Mouse (Mus musculus) small intestine, adult 2 months (tissue): ENCODE measurements around the gene Kpna2.

Experiments used
- CTCF ChIP-seq: fragments of 200-500 bp; IDR thresholded peaks from 2 replicates; pipeline ENCODE4 v1.5.1; 2012; ENCODE audit warnings: low read depth, mild to moderate bottlenecking, control low read depth, inconsistent platforms, low read length, moderate library complexity, mixed read lengths; ENCODE audit not compliant: insufficient replicate concordance, insufficient read length; ENCODE audit errors: extremely low read depth
- POLR2A ChIP-seq: fragments of 200-500 bp; IDR thresholded peaks from 2 replicates; pipeline ENCODE4 v1.6.1; 2012; ENCODE audit warnings: low read depth, mild to moderate bottlenecking, control low read depth, inconsistent platforms, low read length, moderate library complexity

DNA sequence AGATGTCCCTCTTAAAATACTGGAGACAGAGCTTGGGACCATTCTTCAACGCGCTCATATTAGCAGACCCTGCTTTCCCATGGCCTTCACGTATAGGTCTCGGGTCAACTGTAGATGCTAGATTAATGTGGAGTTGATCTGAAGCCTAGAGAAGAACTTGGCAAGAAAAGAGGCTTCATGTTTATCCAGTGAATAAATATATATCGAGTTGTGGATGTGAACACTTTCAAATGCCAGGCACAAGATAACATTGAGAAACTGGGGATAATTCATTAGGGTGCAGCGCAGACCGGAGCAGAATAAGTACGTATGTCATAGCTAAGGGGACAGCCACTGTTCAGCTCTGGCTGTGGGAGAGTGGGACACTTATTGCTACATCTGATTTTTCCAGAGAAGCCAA lies 29.5 kb downstream of the Kpna2 start:
- TF ChIP-seq CTCF = no peak
- no peak for TF ChIP-seq POLR2A
